Mouse (Mus musculus) heart, postnatal 0 days (tissue): Measurements from ENCODE around the gene Sez6l.

Experiments
- CTCF ChIP-seq: IDR thresholded peaks from 2 replicates; pipeline ENCODE4 v1.5.1; 2016; ENCODE audit warnings: antibody characterized with exemption, control low read depth, low read depth
- EP300 ChIP-seq: IDR thresholded peaks from 2 replicates; pipeline ENCODE4 v1.6.1; 2016; ENCODE audit warnings: antibody characterized with exemption, low read depth

GRCm38 (mm10) chr5:112577750-112578149 is 765 bp upstream of the Sez6l start:
- no peak for TF ChIP-seq CTCF
- no peak for TF ChIP-seq EP300
